Mouse (Mus musculus) spleen, adult 2 months (tissue): Measurements from ENCODE around the gene Gfpt2. TPM values are rescaled to one million over a fixed set of nuclear protein-coding genes. Genes with fewer than 3 reads are reported as not detected.

Source experiments
- DNase-seq, 2 experiments: peaks; one replicate each; pipeline versions ENCODE4 v3.0.0 to v3.0.0-alpha.2; 2012 to 2021; ENCODE audit warnings: low spot score in 2 of 2, low read depth in 1 of 2
- H3K27ac ChIP-seq: fragments of 200-500 bp; 2 replicates; pipeline ENCODE4 v1.5.1; 2012; ENCODE audit warnings: low read length, inconsistent platforms; ENCODE audit not compliant: insufficient read depth
- H3K27me3 ChIP-seq: fragments of 200-500 bp; 2 replicates; pipeline ENCODE4 v1.6.1; 2012; ENCODE audit warnings: mild to moderate bottlenecking, moderate library complexity, low read length, inconsistent platforms; ENCODE audit not compliant: control insufficient read depth, insufficient read depth
- H3K36me3 ChIP-seq: fragments of 200-500 bp; 2 replicates; pipeline ENCODE4 v1.6.1; 2012; ENCODE audit warnings: mild to moderate bottlenecking, low read length, inconsistent platforms; ENCODE audit not compliant: control insufficient read depth, insufficient read depth
- H3K4me1 ChIP-seq: fragments of 200-500 bp; 2 replicates; pipeline ENCODE4 v1.6.1; 2011; ENCODE audit warnings: inconsistent platforms; ENCODE audit not compliant: control insufficient read depth, insufficient read depth, insufficient read length
- H3K4me3 ChIP-seq: fragments of 200-500 bp; 2 replicates; pipeline ENCODE4 v1.5.1; 2011; ENCODE audit warnings: mild to moderate bottlenecking, inconsistent platforms; ENCODE audit not compliant: insufficient read depth, insufficient read length; ENCODE audit errors: extremely low read depth
- CTCF ChIP-seq: fragments of 200-500 bp; IDR thresholded peaks from 2 replicates; pipeline ENCODE4 v1.5.1; 2011; ENCODE audit warnings: mild to moderate bottlenecking, inconsistent platforms; ENCODE audit not compliant: insufficient read depth, insufficient read length, insufficient replicate concordance; ENCODE audit errors: extremely low read depth
- POLR2A ChIP-seq: fragments of 200-500 bp; IDR thresholded peaks from 2 replicates; pipeline ENCODE4 v1.6.1; 2011; ENCODE audit warnings: low read depth, low read length, inconsistent platforms
- WGBS: fragments of 180-500 bp; shearing (Covaris S2); methylation state at CpG from one replicate; pipeline ENCODE4 v1.1.7; 2018; 5-methylcytosine and 5-hydroxymethylcytosine counted together
- polyA plus RNA-seq: library from polyadenylated mRNA; depleted of rRNA; stranded (reverse); fragments of >200 nt; gene quantifications from 2 replicates; pipeline ENCODE4 v1.2.3, GENCODE M21; 2012; rRNA removed

The Gfpt2 gene
- polyA plus RNA-seq, 1 experiment = 0.56 TPM

- H3K36me3 ChIP-seq = peaks cover 23% of the 10 kb centered on the region
- H3K4me3 ChIP-seq = no peak overlapping the region
- H3K27ac ChIP-seq = no peak overlapping the region
- H3K27me3 ChIP-seq = no peaks in the 10 kb centered on the region
- TF ChIP-seq CTCF (no peak), POLR2A (no peak)
- 95% methylated on average over 3 of the region's 3 CpGs for WGBS
- DNase-seq = no peak
- H3K4me1 ChIP-seq = no peaks in the 10 kb centered on the region
Measured at GRCm38 (mm10) chr11:49879950-49880642, 86.1 kb downstream of the Gfpt2 start.

DNA sequence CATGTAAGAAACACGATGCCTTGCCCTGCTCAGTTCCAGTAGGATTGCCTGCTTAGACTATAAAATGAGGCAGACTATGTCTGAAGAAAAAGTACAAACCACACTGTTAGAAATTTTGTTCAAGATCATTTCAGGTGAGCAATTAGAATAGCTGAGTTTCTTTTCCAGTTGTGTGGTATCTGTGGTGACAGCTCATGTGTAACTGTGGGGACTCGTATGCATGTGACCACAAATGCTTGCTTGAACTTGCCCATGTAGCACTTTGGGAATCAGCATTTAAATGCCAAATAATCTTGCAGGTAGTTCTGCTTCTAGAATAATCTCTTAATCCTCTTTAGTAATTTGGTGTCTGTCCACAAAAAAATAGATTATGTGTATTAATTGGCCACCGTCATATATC, 89.4 kb downstream of the Gfpt2 start:
- Histone ChIP-seq H3K4me1 (no peaks in the 10 kb centered on the region), H3K27me3 (no peaks in the 10 kb centered on the region), H3K4me3 (no peak overlapping the region), H3K36me3 (peaks cover 29% of the 10 kb centered on the region), H3K27ac (no peak overlapping the region)
- DNase-seq = no peak
- WGBS = 88% methylated on average over 3 of the region's 3 CpGs
- TF ChIP-seq POLR2A (no peak), CTCF (no peak)

Other genes with a start within 250 kb of the Gfpt2 start
- gene Olfr1380, start 237.3 kb upstream of the Gfpt2 start, polyA plus RNA-seq = not detected in 2 replicates
- 6.6 and 7.3 TPM in 2 replicates for gene Flt4, start 184.9 kb upstream of the Gfpt2 start, polyA plus RNA-seq
- 0.28 TPM in 1 of 2 replicates, not detected in the other for gene Scgb3a1, start 130.6 kb upstream of the Gfpt2 start, polyA plus RNA-seq
- gene Cnot6, start 81.5 kb upstream of the Gfpt2 start, polyA plus RNA-seq = 7.3 and 8.5 TPM in 2 replicates
- 11.9 and 12.1 TPM in 2 replicates for gene Mapk9, start 52.6 kb downstream of the Gfpt2 start, polyA plus RNA-seq
- gene Rasgef1c, start 107.7 kb downstream of the Gfpt2 start, polyA plus RNA-seq = 0.25 and 0.42 TPM in 2 replicates
- 52.5 and 70.3 TPM in 2 replicates for gene Rnf130, start 231.2 kb downstream of the Gfpt2 start, polyA plus RNA-seq